ENCODE assay signal across 17 mouse cellular contexts in the genomic region with DNA sequence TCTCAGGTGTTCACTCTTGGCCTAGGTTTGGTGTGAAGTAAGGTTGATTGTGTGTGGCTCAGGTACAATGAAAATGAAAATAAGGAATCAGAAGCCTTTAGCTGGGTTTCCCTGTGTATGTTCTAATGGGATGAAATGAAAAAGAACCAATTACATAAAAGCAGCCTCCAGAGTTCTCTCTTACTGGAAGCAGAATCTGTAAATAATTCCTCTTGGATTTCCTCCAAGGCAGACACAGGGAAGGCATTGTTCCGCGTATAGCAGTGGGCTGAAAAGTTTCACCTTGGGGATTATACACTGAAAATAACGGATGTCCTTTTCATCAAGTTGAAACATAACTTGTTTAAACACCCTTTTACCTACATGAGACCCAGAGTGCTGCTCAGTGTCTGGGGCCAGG. TPM values are rescaled to one million over a fixed set of nuclear protein-coding genes. Genes with fewer than 3 reads are reported as not detected.
DNase-seq lines count a peak whose midpoint lies in the region; ATAC-seq and TF ChIP-seq lines count a peak whose summit lies in the region.
"Had no signal": no experiment of that assay in that cellular context is flagged by ENCODE, and none has a peak within 500 bp of the region (broad histone marks: within the 10 kb centered on the region; RNA-seq: fewer than 3 reads in every experiment).

No protein-coding gene starts in this region.

- H3K36me3 ChIP-seq in heart, embryonic 15.5 days: peaks cover 66% of the 10 kb centered on the region
- H3K36me3 ChIP-seq in midbrain, postnatal 0 days (ENCODE audit: insufficient read depth, low read length): peaks cover 50% of the 10 kb centered on the region
- peaks cover 60% of the 10 kb centered on the region; the same call in 1 of the 2 replicates for H3K36me3 ChIP-seq in midbrain, embryonic 15.5 days (replicated peaks)
- H3K36me3 ChIP-seq in neural tube, embryonic 14.5 days (ENCODE audit: control insufficient read depth, insufficient read depth, low read length): peaks cover 59% of the 10 kb centered on the region

- TF ChIP-seq CTCF in midbrain, postnatal 0 days (IDR thresholded peaks at IDR 0.05): no peak

- no peak overlapping the region for H3K4me3 ChIP-seq in heart, embryonic 15.5 days
- no peak overlapping the region for H3K4me3 ChIP-seq in midbrain, postnatal 0 days (ENCODE audit: low read depth, low read length)
- H3K4me3 ChIP-seq in midbrain, embryonic 15.5 days: no peak overlapping the region
- H3K4me3 ChIP-seq in brown adipose tissue, adult 24 weeks (ENCODE audit: insufficient read depth, low read depth, low read length): no peak overlapping the region
- H3K4me3 ChIP-seq in neural tube, embryonic 14.5 days (ENCODE audit: low read depth, low read length): no peak overlapping the region
- H3K4me3 ChIP-seq: limb, embryonic 13.5 days had no signal

- no peaks in the 10 kb centered on the region for H3K4me1 ChIP-seq in heart, embryonic 15.5 days (replicated peaks)
- H3K4me1 ChIP-seq in midbrain, postnatal 0 days (ENCODE audit: insufficient read depth, low read length): no peaks in the 10 kb centered on the region
- no peaks in the 10 kb centered on the region for H3K4me1 ChIP-seq in midbrain, embryonic 15.5 days
- peaks cover 25% of the 10 kb centered on the region for H3K4me1 ChIP-seq in brown adipose tissue, adult 24 weeks (ENCODE audit: control insufficient read depth, insufficient read depth, insufficient read length, low read length)
- no peaks in the 10 kb centered on the region for H3K4me1 ChIP-seq in neural tube, embryonic 14.5 days (ENCODE audit: control insufficient read depth, insufficient read depth, low read length)

- peak overlapping the region; percentile 7; the same call in 1 of the 2 replicates for H3K27ac ChIP-seq in heart, embryonic 15.5 days
- H3K27ac ChIP-seq in midbrain, postnatal 0 days (ENCODE audit: low read depth, low read length): no peak overlapping the region
- H3K27ac ChIP-seq in midbrain, embryonic 15.5 days: no peak overlapping the region
- H3K27ac ChIP-seq in brown adipose tissue, adult 24 weeks (replicated peaks; ENCODE audit: low read depth, low read length): peak overlapping the region; percentile 89
- peak overlapping the region; percentile 30 for H3K27ac ChIP-seq in neural tube, embryonic 14.5 days (ENCODE audit: low read depth, low read length)
- H3K27ac ChIP-seq: limb, embryonic 13.5 days; macrophage had no signal

- no peak for DNase-seq in heart, adult 18-20 months
- peak; percentile 42 for DNase-seq in midbrain, postnatal 0 days (ENCODE audit: low spot score)
- no peak for DNase-seq in ovary, postnatal 14 days (ENCODE audit: low spot score)
- DNase-seq: cerebellum, postnatal 14 days; gastrocnemius, postnatal 36 days; heart, postnatal 36 days; kidney, adult 18-20 months; kidney, postnatal 4 days; lung, adult 2 months; right cerebral cortex, postnatal 14 days had no signal

- H3K9ac ChIP-seq in heart, embryonic 15.5 days: no peak overlapping the region
- no peak overlapping the region for H3K9ac ChIP-seq in midbrain, postnatal 0 days (replicated peaks; ENCODE audit: low read length, poor library complexity, severe bottlenecking)
- no peak overlapping the region for H3K9ac ChIP-seq in midbrain, embryonic 15.5 days
- H3K9ac ChIP-seq in neural tube, embryonic 14.5 days (replicated peaks; ENCODE audit: low read depth, low read length): no peak overlapping the region

- no peak for ATAC-seq in heart, embryonic 15.5 days (replicated peaks; ENCODE audit: insufficient number of reproducible peaks, insufficient read depth, low FRiP score, low read depth)
- ATAC-seq in midbrain, postnatal 0 days (ENCODE audit: low FRiP score): no peak
- ATAC-seq in midbrain, embryonic 15.5 days (replicated peaks): no peak
- no peak for ATAC-seq in neural tube, embryonic 14.5 days (ENCODE audit: low read depth)
- ATAC-seq: Patski had no signal

- no peaks in the 10 kb centered on the region for H3K27me3 ChIP-seq in heart, embryonic 15.5 days
- no peaks in the 10 kb centered on the region for H3K27me3 ChIP-seq in midbrain, postnatal 0 days (ENCODE audit: insufficient read depth, low read length)
- no peaks in the 10 kb centered on the region for H3K27me3 ChIP-seq in midbrain, embryonic 15.5 days (replicated peaks)
- no peaks in the 10 kb centered on the region for H3K27me3 ChIP-seq in neural tube, embryonic 14.5 days (ENCODE audit: control insufficient read depth, insufficient read depth, low read length)
- H3K27me3 ChIP-seq: limb, embryonic 13.5 days; Patski had no signal

- 53% methylated on average over 3 of the region's 3 CpGs for WGBS in heart, embryonic 15.5 days
- WGBS in midbrain, postnatal 0 days: 72% methylated on average over 3 of the region's 3 CpGs
- WGBS in midbrain, embryonic 15.5 days: 73% methylated on average over 3 of the region's 3 CpGs
- WGBS in neural tube, embryonic 14.5 days: 52% methylated on average over 3 of the region's 3 CpGs

- no peak overlapping the region for H3K4me2 ChIP-seq in heart, embryonic 15.5 days
- no peak overlapping the region for H3K4me2 ChIP-seq in midbrain, postnatal 0 days (ENCODE audit: low read depth, low read length, poor library complexity, severe bottlenecking)
- H3K4me2 ChIP-seq in midbrain, embryonic 15.5 days: no peak overlapping the region
- H3K4me2 ChIP-seq in neural tube, embryonic 14.5 days (ENCODE audit: low read depth, low read length): no peak overlapping the region
- H3K4me2 ChIP-seq: limb, embryonic 13.5 days had no signal

- H3K9me3 ChIP-seq in heart, embryonic 15.5 days (replicated peaks): no peaks in the 10 kb centered on the region
- H3K9me3 ChIP-seq in midbrain, postnatal 0 days (ENCODE audit: low read length): no peaks in the 10 kb centered on the region
- H3K9me3 ChIP-seq in midbrain, embryonic 15.5 days: no peaks in the 10 kb centered on the region
- H3K9me3 ChIP-seq in neural tube, embryonic 14.5 days (ENCODE audit: control insufficient read depth, low read length): no peaks in the 10 kb centered on the region
- H3K9me3 ChIP-seq: limb, embryonic 13.5 days had no signal

RNA-seq across cellular contexts. Expression of gene Tsnax, which starts 14.4 kb away (rescaled TPM):
- 77.3 and 91.1 TPM in 2 replicates for polyA plus RNA-seq in heart, embryonic 15.5 days (2015; fragmentation: Nextera tagmentation; extraction: Ambion mirVana)
- total RNA-seq in heart, adult 18-20 months (2021): 10 to 100 TPM; 68.6 to 73.4 TPM
- total RNA-seq in midbrain, postnatal 0 days (2014; rRNA removed): 118 and 130 TPM in 2 replicates
- 221 and 227 TPM in 2 replicates for polyA plus RNA-seq in midbrain, postnatal 0 days (2015; fragmentation: Nextera tagmentation; extraction: Ambion mirVana)
- 224 and 234 TPM in 2 replicates for polyA plus RNA-seq in midbrain, embryonic 15.5 days (2015; fragmentation: Nextera tagmentation; extraction: Ambion mirVana)
- polyA plus RNA-seq in brown adipose tissue, adult 24 weeks (2012; ENCODE audit: insufficient read depth, insufficient read length, missing spikeins): 34.8 and 41.0 TPM in 2 replicates
- polyA plus RNA-seq in neural tube, embryonic 14.5 days (2014; fragmentation: Nextera tagmentation; extraction: Ambion mirVana): 208 and 215 TPM in 2 replicates

RNA-seq across cellular contexts. Expression of gene Disc1, which starts 26.8 kb away (rescaled TPM):
- 2.7 and 3.3 TPM in 2 replicates for polyA plus RNA-seq in heart, embryonic 15.5 days (2015; fragmentation: Nextera tagmentation; extraction: Ambion mirVana)
- total RNA-seq in heart, adult 18-20 months (2021): 1 to 10 TPM; 1.4 to 1.7 TPM
- 6.1 and 8.7 TPM in 2 replicates for total RNA-seq in midbrain, postnatal 0 days (2014; rRNA removed)
- 0.77 and 1.4 TPM in 2 replicates for polyA plus RNA-seq in midbrain, postnatal 0 days (2015; fragmentation: Nextera tagmentation; extraction: Ambion mirVana)
- polyA plus RNA-seq in midbrain, embryonic 15.5 days (2015; fragmentation: Nextera tagmentation; extraction: Ambion mirVana): 1.6 TPM in 2 replicates
- 0.40 TPM in 1 of 2 replicates, not detected in the other for polyA plus RNA-seq in brown adipose tissue, adult 24 weeks (2012; ENCODE audit: insufficient read depth, insufficient read length, missing spikeins)
- polyA plus RNA-seq in neural tube, embryonic 14.5 days (2014; fragmentation: Nextera tagmentation; extraction: Ambion mirVana): 1.0 and 1.2 TPM in 2 replicates

Comparison
In these comparisons a context has a peak if more than half of its experiments do, and no peak if none do; other contexts are left out.
1. H3K27ac ChIP-seq: peak in heart, embryonic 15.5 days (single experiment), brown adipose tissue, adult 24 weeks (single experiment) and neural tube, embryonic 14.5 days (single experiment); none in midbrain, postnatal 0 days (single experiment) and midbrain, embryonic 15.5 days (single experiment).